Mouse (Mus musculus) left cerebral cortex, adult 11 months (tissue): Measurements from ENCODE around the gene Tnnt1.
A peak's percentile ranks its signal among the peaks of the same experiment; 100 is the strongest.

Experiments
- DNase-seq: peaks from one replicate; pipeline ENCODE4 v3.0.0; 2022; ENCODE audit warnings: low spot score

Gene Tnnt1

DNA sequence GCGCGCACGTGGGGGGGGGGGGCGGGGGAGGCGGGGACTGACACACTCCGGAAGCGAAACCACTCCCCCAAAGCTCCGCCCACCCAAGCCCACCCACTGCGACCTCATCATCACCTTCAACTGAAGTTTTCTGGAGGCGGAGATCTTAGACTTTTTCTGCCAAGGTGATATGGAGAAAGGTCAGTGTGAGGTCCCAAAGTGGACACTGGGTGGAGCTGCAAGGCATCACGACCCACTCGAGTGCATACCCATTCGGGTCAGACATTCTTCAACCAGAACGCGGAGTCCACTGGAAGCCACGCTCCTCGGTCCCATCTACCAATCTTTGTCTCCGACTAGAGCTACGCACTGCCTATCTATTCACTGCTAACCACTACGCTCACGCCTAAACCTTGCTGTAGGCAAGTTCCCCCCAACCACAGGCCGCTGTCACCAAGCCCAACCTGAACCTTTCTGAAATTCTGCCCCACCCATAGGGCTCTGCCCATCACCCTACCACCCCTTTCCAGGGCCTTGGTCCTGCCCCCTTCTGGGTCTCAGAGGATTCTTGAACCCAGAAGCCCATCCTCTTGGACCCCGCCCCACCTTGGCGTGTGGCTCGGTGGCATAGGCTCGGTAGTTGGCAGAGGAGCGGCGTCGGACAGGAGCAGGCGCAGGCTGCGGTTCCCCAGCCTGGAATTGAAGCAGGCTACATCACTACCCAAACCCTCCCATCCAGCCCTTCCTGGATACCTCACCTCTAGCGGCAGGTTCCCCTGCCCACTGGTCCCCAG is 5.2 kb upstream of the Tnnt1 start:
- no peak for DNase-seq

DNA sequence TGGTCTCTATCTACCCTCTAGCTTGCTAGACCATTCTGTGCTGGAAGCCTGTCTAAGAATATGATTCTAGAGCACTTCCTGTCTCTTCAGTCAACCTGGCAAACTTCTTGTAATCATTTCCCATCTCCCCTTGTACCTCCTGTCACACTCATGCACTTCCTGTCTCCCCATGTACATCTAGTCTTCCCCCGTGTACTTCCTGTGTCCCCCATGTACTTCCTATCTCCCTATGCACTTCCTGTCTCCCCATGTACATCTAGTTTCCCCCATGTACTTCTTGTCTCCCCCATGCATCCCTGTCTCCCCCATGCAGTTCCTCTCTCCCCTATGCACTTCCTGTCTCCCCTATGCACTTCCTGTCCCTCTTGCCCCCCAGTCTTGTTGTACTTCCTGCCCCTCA is 2.3 kb upstream of the Tnnt1 start:
- DNase-seq = no peak

DNA sequence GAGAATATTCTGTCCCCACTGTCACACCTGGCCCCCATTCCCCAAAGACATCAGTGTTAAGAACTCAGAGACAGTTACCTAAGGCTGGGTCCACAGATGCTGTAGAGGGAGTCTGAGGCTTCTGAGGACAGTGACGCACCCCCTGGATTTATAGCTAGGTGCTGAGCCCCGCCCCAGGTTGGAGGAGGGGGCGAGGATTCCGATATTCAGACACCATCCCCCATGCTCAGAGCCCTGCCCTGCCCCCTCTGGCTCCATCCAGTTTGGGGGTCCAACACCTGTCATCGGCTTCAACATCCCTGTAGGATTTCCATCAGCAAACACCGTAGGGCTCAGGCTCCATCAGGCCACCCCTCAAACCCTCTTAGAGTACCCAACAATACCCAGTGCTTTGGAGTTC is 329 bp downstream of the Tnnt1 start:
- no peak for DNase-seq

DNA sequence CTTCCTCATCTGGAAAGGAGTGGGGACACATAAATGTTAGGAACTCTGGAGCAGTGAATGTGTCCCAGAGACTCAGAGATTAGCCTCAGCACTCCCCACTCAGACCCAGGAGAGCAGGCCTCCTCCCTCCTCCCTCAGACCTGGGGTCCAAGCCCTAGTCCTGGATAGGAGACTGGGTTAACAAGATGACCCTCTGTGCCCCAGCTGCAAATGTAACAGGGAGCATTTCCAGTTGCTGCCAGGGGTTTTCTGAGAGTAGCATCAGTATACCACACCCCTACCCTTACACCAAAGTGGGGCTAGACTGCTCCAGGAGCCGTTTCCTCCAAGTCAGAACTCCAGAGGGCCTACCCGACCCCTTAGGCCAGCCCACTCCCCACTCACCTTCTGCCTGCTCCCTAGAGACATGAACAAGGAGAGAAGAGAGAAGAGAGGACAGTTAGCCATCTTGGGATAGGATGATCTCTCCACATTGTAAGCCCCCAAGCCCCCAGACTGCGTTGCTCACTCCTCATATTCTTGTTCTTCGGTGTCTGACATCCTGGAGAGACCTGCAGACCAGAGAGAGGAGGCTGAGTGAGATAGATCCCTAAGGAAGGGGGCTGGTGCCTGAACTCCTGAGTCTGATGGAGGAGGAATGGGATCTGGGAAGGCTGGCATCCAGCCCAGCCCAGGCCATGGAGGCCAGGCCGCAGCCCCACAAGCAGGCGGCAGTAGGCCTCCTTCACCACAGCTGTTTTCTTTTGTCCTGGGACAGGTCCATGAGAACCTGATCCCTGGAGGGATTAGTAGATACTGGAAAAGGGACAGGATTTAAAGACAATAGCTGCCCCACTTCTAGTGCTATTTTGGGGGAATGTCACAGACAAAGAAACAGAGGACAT is 2.1 kb downstream of the Tnnt1 start:
- DNase-seq = no peak

DNA sequence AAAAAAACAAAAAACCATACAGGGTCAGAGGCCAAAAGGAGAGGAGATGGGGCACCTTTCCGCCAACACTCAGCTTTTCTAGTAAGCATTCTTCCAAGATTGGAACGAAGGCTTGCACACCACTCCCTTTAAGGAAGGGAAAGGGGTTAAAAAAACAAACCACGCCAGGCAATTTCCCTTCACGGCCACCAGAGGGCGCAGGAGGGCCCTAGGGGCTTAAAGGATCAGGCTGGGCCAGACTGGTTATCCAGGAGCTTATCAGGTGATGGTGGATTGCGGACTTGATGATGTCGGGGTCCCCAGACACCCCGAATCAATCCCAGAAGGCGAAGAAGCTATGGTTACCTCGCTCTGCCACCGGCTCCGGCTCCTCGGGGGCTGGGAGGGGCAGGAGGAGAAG is 2.9 kb downstream of the Tnnt1 start:
- no peak for DNase-seq

DNA sequence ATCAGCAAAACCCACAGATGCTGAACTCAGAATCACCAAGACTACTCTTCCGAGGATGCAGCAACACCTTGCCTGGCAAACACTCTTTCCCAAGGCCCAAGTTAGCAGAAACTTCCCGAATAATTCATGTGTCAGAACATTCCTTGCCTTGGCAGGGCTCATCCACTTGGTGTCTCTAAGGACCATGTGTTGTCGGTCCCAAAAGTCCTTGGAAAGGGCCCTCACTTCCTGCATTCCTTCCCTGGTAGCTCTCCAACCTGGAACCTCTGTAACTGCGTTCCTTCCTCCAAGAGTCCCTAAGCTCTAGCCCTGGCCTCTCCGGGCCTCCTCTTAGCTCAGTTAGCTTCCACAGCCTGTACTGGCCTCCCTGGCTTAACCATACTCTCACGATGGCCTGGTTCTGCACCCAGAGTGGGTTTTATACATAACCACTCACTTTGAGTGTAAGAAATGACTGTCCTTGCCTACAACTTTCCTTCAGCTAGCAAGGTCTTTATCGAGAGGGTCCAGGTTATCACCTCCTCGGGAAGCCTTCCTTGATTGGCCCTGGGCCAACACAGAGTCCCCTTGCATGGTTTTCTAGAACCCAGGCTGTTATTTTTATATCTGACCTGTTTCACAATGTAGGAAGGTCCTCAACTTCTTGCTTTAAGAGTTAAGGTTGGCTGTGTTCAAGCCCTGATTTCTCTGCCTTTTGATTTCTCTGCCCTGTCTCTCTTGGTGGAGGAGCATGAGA is 4.5 kb downstream of the Tnnt1 start:
- DNase-seq = no peak

DNA sequence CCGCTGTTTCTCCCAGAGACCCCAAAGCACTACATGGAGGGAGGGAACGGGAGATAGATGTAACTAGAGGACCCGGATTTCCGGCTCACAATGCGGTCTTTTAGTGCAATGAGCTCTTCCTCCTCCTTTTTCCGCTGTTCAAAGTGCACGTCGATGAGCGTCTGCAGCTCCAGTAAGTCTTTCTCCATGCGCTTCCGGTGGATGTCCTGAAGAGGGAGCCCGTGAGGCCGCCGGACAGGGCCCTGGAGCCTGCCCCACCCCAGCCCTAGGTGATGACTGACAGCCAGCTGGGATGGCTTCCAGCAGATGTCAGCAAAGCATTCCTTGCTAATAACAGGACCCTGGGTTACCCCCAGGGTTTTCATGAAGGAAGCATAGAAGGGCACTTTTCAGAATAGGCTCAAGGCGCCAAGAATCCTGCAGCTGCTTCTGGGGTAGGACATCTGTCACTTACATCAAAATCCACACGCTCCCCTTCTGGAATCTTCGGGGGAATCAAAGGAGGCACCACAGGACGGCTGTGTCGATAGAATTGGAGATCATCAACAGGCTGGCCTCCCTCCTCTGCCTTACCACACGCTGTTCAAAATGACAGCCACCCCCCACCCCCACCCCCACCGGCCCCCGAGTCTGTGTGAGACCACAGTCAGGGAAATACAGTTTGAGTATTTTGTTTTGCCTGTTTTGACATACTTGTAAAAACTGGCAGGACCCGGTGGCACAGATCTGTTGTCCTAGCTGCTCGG is 6.1 kb downstream of the Tnnt1 start:
- DNase-seq = no peak

DNA sequence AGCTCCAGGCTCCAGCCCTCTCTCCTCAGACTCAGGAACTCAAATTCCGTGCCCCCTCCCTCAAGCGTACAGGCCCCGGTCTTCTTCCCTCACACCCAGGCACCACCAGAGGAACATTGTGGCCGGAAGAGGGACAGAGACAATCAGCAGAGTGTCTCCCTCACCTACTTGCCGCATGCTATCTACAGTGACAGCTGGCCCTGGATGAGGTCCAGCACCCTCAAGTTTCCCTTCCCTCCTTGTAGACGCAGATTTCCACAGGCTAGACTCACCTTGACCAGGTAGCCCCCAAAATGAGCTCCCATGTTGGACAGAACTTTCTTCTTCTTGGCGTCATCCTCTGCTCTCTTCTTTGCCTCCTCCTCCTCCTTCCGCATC is 7.5 kb downstream of the Tnnt1 start:
- no peak for DNase-seq

DNA sequence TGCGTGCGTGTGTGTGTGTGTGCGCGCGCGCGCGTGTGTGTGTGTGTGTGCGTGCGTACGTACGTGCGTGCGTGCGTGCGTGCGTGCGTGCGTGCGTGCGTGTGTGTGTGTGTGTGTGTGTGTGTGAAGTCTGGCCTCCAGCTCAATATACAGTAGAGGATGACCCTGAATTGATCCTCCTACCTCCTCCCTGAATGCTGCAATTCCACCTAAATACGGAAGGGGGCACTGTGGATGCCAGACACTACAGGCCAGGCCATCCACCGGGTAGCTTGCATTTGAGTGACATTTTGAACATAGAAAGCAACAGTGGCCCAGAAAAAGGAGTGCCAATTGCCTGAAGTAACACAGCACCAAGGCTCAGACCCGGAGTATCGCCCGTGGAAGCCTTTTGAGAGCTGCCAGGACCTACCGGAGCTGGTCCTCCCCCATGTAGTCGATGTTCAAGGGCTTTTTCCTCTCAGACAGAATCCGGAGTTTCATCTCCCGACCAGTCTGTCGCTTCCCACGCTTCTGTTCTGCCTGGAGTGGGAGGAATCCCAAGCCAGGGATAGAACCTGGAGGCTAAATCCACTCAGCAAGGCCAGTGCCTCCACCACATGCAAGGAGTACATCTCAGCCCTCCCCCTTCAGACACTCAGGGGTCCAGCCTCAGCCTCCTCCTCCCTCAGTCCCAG is 8.0 kb downstream of the Tnnt1 start:
- no peak for DNase-seq

DNA sequence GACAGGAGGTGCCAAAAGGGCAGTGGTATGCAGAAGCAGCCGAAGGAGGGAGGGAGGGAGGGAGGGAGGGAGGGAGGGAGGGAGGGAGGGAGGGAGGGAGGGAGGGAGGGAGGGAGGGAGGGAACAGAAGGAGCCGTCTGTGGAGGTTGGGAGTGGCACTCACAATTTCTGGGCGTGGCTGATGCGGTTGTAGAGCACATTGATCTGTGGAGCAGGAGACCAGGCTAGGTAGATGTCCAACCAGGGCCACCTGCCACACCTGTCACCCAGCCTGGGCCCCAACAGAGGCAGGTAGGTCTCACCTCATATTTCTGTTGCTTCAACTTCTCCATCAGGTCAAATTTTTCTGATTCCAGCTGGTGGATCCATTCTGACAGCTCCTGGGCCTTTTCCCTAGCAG is 9.0 kb downstream of the Tnnt1 start:
- no peak for DNase-seq

DNA sequence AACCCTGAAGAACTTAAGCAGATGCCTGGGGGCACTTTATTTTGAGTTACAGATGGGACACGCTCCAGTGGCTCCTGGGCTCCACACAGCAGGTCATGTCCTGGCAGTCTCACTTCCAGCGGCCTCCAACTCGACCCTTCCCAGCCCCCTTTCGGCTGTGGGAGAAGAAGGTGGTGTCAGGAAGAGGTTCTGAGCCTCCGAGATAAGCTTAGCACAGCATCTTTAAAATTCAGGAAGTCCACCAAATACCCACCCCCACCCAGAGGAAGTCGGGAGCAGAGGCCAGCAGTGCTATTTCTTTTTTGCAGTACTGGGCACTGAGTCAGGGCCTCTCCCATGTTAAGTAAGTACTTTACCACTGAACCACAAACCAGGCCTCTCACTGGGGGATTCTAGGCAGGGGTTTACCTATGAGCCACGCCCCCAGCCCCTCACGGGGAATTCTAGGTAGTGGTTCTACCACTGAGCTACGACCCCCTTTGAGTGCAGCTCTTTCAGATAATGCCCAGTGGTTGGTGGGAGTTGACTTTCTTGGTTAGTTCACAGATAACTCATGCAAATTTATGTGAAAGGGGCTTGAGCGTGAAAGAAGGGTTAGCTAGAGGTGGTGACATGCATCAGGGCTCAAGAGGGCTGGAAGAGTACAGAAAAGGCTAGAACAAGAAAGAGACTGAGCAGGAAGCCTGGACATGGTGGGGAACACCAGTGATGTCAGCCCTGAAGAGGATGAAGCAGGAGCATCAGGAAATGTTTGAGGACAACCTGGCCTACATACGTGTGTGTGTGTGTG is 11.3 kb downstream of the Tnnt1 start:
- DNase-seq = no peak

DNA sequence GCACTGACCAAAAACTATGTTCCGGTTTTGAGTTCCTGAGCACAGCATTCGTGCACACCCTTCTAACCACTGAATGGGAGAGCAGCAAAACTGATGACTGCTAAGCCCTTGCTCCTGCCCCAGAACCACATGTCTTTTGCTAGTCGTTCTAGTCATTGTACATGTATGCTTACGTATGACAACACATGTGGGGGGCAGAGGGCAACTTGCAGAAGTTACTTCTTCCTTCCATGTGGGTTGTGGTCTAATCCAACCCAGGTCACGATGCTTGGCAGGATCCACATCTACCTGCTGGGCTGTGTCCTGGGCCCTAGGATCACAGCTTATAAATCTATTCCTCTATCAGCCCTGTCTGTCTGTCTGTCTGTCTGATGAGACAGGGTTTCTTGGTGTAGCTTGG is 12.3 kb downstream of the Tnnt1 start:
- no peak for DNase-seq

DNA sequence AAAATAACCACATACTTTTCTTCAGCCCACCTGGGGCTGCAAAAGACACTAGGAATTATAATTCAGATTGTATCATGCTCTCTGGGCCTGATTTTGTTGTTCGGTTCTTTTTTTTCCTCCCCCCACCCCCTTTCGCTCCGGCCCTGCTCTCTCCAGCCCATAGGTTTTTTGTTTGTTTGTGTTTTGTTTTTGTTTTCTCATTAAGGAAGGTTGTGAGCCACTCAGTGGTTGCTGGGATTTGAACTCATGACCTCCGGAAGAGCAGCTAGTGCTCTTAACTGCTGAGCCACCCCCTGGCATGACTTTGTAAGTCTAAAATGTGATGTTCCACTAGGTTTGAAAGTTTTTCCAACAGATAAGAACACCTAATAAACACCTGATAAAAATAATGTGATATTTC is 13.1 kb downstream of the Tnnt1 start:
- no peak for DNase-seq

DNA sequence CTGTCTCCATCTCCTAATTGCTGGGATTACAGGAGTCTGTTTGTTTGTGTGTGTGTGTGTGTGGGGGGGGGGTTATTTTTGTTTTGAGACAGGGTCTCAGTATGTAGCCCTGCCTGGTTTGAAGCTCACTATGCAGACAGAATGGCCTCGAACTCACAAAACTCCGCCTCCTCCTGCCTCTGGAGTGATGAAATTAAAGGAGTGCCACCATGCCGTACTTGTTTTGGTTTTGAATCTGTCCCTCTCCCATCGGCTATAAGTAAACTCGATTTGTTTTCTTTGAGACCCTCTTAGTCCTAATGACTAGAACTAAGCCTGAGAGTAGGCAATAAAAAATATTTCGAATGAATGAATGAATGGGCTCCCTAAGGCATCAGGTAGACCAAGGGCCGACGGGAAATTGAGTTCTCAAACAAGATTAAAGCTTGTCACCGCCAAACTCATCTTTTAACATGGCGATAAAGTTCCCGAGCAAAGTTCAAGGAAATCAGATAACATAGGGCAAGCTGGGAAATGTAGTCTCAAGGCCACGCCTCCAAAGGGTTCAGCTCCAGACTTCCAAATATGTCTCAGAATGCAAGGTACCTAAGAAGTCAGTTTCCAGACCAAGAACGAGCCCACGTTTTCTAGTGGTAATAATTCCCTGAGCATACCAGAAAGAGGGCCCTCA is 13.6 kb downstream of the Tnnt1 start:
- DNase-seq = peak; percentile 76

DNA sequence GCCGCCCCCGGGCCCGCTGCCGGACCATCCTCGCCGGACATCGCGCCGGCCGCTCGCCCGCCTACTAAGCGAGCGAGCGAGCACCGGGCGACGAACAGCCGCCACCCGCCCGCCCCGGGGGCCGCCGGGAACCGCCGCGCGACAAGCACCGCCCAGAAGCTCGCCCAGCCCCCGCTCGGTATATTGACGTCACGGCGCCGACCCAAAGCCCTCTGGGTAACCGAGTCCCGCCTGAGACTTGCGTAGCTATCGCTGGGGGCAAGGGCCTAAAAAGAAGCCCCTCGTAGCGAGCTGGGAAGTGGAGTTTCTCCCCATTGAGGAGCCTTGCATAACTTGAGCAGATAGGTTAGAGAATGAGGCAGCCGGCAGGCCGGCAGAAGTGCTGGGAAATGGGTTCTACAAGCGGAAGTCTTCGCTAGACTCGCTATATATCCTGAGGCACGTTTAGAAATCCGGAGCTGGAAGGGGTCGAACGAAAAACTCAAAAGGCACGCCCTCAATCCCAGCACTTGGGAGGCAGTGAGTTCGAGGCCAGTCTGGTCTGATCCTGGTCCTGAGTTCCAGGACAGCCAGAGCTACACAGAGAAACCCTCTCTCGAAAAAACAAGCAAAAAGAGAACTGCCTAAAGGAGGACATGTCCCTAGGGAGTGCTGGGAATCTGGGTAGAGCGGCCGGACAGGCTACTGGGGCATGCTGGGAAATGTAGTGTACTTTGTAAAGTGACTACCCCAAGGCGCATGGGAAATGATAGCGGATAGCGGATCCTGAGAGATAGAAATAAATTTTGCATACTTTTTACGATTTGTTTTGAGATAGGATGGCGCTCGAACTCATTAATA is 14.4 kb downstream of the Tnnt1 start, which contains the start of gene Ppp1r12c:
Ppp1r12c (minus strand) TSS at position 123 of the 840 bp plus-strand sequence.
- peak; percentile 91 for DNase-seq

DNA sequence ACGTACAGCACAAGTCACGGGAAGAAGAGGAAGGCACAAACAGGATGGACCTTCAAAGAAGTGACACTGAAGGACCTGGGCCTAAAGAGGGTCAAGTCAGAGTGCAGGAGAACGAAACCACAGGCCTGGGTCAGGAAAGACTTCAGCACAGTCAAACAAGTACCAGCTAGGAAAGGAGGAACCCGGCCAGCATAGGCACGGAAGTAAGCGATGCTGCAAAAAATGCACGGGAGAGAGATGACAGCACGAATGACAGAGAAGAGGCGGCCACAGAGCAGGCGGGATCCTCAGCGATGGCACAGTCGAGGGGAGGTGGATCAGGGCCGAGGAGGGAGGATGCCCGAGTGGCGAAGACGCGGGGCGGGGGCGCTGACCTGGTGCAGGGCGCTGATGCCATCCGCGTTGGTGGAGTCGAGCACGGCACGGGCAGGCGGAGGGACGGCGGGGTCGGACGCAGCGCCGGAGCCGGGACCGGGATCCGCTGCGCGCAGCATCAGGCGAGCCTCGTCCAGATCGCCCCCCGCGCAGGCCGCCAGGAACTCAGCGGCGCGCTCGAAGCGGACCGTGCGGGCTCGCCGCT is 15.2 kb downstream of the Tnnt1 start:
- no peak for DNase-seq

DNA sequence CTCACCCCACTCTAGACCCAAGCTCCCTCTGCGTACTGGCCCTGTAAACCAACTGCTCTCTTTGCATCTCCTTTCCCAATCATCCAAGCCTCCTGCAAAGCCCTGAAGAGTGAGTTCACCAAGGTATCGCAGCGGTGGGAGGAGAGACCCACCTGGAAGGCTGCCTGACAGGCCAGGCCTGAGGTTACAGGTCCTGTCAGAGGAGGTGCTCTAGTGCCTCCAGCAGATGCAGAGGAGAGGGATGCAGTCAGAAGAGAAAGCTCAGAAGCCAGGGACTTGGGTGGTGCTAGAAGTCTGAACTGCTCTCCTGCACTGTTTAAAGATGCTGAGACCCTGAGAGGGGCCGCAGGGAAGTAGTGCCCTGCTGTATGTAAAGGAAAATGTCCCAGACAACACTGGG is 17.1 kb downstream of the Tnnt1 start:
- DNase-seq = no peak

DNA sequence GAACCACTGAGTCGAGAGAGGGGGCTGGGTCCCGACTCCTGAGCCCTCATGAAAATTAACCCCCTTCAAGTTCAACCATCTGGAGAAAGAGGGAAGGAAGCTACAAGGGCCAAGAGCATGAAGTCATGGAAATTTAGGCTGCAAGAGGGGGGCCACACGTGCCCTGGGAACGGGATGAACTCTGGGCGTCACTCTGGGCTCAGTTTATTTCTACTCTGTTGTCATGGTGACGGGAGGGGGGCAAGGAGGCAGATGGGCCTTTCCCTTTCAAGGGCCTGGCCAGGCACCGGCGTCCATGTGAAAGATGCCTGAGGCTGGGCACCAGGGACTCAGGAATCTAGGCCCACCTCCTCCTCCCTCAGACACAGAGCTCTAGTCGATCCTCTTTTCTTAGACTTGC is 17.9 kb downstream of the Tnnt1 start:
- DNase-seq = no peak
